Mouse (Mus musculus) gastrocnemius, adult 2 months (tissue): ENCODE data around the gene Tnnt2. TPM values are rescaled to one million over a fixed set of nuclear protein-coding genes. Genes with fewer than 3 reads are reported as not detected.

Source experiments
- DNase-seq: peaks from one replicate; pipeline ENCODE4 v3.0.0; 2022
- H3K27ac ChIP-seq: fragments of 200-600 bp; 2 replicates; pipeline ENCODE4 v1.8.1; 2022; ENCODE audit warnings: mild to moderate bottlenecking
- H3K4me3 ChIP-seq: fragments of 200-600 bp; 2 replicates; pipeline ENCODE4 v1.8.1; 2022; ENCODE audit warnings: mild to moderate bottlenecking, moderate library complexity
- CTCF ChIP-seq: fragments of 200-600 bp; IDR thresholded peaks from 2 replicates; pipeline ENCODE4 v1.8.1; 2022; ENCODE audit warnings: antibody characterized with exemption, mild to moderate bottlenecking, moderate library complexity
- intact Hi-C: fragments of 180-260 bp; cut with DNase I; formaldehyde crosslinking; loops from one replicate; pipeline ENCODE4 v1.15.1; 2025
- total RNA-seq, 2 experiments: library from RNA; stranded (reverse); gene quantifications; 2 replicates each; pipeline ENCODE4 v1.2.3; 2021

Gene Tnnt2
- total RNA-seq, 2 experiments from 2014 or later = 0.77 to 3.3 TPM

DNA sequence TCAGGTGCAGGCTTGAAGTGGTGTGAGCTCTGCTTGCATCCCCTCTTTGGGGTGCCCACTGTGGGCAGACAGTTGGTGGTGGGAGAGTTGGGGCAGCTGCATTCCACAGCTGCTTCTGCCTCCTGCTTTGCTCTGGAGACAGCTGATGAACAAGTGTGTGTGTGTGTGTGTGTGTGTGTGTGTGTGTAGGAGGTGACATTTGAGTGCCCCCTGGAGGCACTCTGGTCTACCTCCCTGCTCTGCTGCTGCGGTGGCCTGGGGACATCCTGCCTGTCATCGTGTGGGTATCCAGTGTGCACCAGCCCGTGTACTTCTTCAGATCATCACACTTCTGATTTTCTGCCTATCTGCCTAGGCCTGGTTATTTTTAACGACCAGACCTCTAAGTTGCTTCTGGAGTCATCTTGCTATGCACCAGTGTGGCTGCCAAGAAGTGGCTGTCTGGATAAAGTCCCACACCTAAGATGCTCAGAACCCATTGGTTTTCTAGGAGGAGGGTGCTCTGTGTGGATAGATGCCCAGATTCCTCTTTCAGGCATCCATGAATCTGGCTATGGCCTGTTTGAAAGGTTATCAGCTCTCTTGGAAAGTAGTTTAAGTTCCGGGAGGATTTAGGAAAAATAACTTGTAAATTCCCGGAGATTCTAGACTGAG, 1.8 kb upstream of the Tnnt2 start:
- intact Hi-C loops = no loop called here
- H3K27ac ChIP-seq = no peak overlapping the region
- DNase-seq = no peak
- no peak for TF ChIP-seq CTCF
- no peak overlapping the region for H3K4me3 ChIP-seq

DNA sequence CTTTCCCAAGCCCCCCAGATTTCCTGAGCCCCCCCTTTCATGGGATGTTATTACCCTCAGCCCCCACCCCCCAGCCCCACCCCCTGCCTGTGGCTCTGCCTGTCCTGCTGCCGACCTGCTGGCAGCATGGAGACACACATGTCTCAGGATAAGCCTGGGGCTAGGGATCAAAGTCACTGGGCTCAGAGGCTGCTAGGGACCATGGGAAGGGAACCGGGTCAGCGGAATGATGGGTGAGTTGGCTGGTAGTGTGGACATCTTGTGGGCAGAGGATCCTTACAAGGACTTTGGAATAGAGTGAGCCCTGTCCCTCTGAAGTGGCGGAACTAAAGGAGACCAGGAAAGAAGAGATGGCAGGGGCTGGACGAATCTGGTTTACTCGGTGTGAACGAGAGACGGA, 1.2 kb upstream of the Tnnt2 start:
- no peak for DNase-seq
- TF ChIP-seq CTCF = no peak
- intact Hi-C loops = no loop called here
- Histone ChIP-seq H3K27ac (no peak overlapping the region), H3K4me3 (no peak overlapping the region)

DNA sequence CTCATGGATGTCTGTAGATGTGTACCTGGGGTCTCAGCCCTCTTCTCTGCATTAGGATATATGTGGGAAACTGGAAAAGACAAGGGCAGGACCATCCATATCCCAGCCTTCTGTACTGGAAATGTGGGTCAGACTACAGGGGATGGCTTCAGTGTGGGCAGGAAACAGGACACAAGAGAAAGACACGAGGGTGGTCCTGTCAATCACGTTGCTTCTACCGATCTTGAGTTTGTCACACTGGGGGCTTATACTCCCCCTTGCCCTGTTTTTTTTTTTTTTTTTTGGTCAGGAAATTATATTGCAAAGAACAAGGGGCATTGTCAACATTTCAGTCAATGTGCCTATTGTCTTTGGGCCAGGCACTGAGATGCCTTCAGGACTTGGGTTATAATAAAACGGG, 2.5 kb downstream of the Tnnt2 start:
- Histone ChIP-seq H3K27ac (no peak overlapping the region), H3K4me3 (no peak overlapping the region)

DNA sequence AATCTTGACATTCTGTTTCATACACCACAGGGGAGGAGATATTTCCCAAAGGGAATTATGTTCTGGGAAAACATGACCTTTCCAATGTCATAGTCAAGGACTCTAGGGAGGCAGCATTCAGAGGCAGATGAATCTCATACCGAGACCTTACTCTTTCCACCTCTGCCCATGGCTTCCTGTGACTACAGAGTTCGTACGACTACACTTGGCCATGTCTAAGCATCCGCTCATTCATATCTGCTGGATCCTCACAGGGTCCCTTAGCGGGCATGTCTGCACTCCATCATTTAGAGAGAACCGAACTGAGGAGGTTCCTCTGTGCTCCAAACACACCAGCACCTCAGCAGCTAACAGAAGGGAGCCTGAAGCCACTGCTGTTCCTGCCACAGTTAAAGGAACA, 2.9 kb downstream of the Tnnt2 start:
- intact Hi-C loops = no loop called here

More for the DNA sequence above, 2.5 kb downstream of the Tnnt2 start:
- TF ChIP-seq CTCF = no peak
- intact Hi-C loops = no loop called here
- DNase-seq = no peak

DNA sequence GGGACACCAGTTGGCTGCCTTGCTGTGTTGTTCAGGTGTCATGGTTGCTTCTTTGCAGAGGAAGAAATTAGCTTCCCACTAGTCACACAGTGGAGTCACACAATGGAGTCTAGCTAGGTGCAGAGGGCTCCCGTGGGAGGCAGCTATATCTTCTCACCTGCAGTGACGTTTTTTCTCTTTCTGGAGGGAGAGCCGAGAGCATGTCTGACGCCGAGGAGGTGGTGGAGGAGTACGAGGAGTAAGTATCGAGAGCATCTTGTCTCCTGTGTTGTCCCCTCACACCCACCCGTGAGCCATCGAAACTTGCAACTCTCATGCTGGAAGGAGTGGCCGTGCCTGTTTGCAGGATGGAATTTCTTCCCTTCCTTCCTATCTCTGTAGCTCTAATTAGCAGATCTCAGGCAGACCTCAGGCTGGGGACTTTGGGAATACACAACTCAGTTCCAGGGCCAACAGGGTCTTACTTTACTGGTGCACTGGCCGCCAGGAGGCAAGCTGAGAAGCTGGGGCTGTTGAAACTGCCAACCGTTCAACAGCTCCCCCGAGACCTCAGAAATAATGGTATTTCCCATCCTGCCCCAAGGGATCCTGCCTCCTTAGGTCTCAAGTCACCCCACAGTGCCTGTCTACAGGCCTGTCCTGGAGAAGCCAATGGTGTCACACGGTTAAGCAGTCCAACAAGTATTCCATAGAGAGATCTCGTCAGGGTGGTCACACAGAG, 4.7 kb downstream of the Tnnt2 start:
- no peak overlapping the region for H3K4me3 ChIP-seq
- DNase-seq = no peak
- intact Hi-C loops = no loop called here
- no peak overlapping the region for H3K27ac ChIP-seq
- no peak for TF ChIP-seq CTCF

More for the DNA sequence above, 2.9 kb downstream of the Tnnt2 start:
- H3K4me3 ChIP-seq = no peak overlapping the region
- no peak overlapping the region for H3K27ac ChIP-seq
- DNase-seq = no peak
- TF ChIP-seq CTCF = no peak

DNA sequence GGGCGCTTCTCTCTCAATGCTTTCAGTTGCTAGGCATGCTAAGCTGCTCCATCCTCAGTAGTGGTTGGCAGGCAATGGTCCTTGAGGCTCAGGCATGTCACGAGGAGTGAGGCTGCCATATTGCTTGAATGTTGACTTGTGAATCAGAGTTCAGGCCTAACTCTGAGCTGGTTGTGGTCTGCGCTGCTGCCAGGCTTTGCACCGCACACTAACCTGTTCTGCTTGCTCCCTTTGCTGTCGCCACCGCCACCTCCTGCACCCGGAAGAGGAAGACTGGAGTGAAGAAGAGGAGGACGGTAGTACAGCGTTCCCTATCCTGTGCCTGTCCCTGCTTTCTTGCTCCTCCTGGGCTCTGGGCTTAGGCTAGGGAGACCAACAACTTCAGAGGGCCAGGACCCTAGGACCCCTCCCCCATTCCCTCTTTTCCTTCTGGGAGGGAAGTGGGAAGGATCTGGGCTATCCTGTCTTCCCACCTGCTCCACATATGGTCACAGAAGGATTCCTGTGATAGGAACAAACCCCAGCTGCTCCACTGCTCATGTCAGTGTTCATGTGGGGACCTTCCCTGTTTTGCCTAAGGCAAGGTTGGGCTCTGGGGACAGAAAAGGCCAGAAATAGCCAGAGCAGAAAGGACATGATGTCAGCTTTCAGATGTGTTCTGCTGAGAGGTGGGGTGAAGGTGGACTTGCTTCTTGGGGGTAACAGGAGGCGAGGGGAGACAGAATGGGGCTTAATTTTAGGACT, 7.5 kb downstream of the Tnnt2 start:
- TF ChIP-seq CTCF = no peak
- DNase-seq = no peak
- intact Hi-C loops = no loop called here
- H3K27ac ChIP-seq = no peak overlapping the region
- no peak overlapping the region for H3K4me3 ChIP-seq

DNA sequence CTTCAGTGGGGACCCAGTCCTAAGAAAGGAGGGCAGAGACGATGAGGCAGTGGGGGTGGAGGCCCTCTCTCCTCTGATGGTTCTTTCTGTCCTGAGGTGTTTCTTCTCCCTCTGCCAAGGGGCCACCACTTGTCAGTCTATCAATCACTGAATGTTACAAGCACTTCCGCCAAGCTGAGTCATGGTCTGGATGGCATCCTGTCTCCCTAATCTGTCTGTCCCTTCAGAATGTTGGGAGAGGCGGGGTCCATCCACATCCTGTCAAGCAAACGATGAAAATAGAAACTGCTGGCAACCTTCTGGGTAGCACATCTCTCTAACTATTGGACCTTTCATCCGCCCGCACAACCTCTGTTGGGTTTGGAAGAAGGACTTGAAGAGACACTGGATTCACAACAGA, 8.3 kb downstream of the Tnnt2 start:
- H3K27ac ChIP-seq = no peak overlapping the region
- no peak overlapping the region for H3K4me3 ChIP-seq
- intact Hi-C loops = no loop called here
- DNase-seq = no peak
- no peak for TF ChIP-seq CTCF

DNA sequence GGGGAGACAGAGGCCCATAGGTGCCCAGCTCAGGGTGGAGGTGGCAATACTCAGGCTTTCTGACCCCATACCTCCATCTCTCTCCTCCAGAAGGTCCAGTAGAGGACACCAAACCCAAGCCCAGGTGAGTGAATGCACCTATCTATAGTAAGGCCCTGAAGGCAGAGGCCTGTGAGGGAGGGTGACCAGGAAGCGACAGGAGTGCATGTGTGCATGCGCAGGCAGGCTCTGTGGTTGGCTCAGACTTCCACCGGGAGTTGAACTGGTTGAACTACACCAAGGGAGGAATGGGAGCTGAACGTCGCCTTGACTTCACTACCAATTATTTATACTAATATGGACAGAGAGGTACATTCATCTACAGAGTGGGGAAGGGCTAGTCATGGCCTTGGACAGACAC, 10.5 kb downstream of the Tnnt2 start:
- DNase-seq = no peak
- intact Hi-C loops = no loop called here
- no peak for TF ChIP-seq CTCF
- Histone ChIP-seq H3K4me3 (no peak overlapping the region), H3K27ac (no peak overlapping the region)

DNA sequence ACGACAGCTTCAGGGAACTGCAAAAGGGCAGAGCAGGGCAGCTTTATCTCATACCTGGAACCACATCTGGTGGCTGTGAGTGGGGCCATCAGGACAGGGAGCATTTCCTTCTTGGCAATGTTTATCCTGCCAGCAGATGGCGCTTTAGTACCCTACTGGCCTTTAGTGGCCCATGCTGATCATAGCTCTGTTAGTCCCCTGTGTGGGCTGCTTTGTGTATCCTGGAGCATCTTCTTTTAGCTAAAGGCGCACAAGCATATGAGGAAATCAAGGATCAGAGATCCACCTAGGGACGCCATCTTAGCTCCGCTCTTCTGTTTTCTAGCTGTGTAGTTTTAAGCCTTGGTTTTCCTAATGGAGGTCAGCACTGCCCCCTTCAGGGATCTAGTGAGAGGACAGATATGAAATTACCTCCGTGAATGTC, 11.0 kb downstream of the Tnnt2 start:
- Histone ChIP-seq H3K27ac (no peak overlapping the region), H3K4me3 (no peak overlapping the region)
- DNase-seq = no peak
- intact Hi-C loops = no loop called here
- TF ChIP-seq CTCF = peak; percentile 59

DNA sequence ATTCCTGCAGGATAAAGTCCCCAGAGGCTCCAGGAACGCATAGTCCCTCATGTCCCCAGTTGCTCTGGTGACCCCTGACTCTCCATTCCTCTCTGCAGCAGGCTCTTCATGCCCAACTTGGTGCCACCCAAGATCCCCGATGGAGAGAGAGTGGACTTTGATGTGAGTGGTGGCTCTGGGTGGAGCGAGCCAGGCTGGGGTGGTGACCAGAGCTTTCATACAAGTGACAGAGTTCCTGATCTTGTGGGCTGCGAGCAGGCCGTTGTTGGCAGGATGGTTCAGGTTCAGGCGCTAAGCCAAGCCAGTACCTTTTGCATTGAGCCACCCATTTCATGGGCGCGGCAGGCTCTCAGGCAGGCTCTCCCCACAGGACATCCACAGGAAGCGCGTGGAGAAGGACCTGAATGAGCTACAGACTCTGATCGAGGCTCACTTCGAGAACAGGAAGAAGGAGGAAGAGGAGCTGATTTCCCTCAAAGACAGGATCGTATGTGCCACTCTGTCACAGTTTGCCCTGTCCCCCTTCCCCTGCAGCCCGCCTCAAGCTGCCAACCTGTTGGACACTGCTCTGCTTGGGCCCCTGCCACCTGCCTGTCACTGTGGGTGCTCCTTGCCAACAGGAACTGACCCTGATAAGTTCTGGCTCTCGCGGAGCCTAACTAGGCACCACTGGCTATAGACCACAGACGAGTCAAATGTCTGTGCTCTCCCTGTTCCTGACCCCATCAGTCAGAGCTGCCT, 11.6 kb downstream of the Tnnt2 start:
- intact Hi-C loops = no loop called here
- Histone ChIP-seq H3K27ac (no peak overlapping the region), H3K4me3 (no peak overlapping the region)
- DNase-seq = peak; percentile 37
- TF ChIP-seq CTCF = no peak

DNA sequence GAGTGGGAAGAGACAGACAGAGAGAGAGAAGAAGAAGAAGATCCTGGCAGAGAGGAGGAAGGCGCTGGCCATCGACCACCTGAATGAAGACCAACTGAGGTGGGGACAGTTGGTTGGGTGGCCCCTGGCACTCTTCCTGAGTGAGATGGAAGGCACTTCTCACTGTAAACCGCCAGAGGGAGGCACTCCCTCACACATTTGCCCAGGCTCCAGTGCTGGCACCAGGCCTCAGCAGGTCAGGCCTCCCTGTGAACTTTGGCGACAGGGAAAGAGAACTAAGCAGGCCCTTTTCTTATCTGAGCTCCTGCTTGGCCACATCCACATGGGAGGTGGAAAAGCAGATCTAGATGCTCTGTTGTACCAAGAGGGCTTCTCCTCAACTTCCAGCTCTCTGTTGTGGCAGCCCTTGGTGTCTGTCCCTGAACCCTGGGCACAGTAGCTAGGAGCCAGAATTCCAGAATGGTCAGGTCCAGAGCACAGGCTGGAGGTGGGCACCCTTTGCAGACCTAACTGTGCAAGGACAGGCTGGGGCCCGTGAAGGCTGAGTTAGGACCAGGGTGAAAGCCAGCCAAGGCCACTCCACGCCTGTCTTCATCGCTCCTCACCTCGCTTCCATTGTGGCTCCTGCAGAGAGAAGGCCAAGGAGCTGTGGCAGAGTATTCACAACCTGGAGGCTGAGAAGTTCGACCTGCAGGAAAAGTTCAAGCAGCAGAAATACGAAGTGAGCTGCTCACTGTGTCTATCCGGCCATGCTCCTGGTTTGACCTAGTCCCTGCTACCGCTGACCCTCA, 14.8 kb downstream of the Tnnt2 start:
- Histone ChIP-seq H3K27ac (no peak overlapping the region), H3K4me3 (no peak overlapping the region)
- peak; percentile 67 for TF ChIP-seq CTCF
- intact Hi-C loops = no loop called here
- peak; percentile 64 for DNase-seq

DNA sequence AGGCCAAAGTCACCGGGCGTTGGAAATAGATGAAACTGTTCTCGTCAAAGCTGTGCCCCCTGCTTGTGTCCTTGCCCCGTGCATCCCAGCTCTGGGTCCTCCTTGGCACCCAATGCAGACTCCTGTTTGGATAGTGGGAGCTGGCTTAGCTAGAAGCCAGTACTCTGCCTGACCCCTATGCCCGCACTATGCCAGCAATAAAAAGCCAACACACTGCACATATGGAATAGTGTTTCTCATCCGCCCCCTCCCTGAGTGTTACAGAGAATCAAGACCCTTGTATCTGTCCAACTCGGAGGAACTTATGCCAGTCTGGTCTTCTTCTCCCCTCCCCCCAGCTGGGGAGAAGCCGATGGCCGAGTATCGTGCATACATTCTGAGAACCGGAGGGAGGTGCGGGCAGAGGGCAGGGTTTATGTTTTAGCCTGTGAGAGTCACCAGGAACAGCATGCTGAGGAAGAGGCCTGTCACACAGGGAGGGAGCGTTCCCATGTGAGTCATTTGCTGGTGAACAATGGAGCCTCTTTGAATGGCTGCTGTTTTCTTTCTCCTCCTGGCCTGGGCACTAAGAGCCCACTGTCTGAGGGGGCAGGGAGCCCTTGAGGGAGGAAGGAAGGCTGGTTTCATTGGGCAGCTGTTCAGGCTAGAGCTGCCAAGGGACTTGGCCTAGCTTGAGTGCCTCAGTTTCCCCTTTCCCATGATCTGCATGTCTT, 16.0 kb downstream of the Tnnt2 start:
- H3K4me3 ChIP-seq = no peak overlapping the region
- H3K27ac ChIP-seq = no peak overlapping the region
- DNase-seq = no peak
- intact Hi-C loops = no loop called here
- TF ChIP-seq CTCF = no peak
